Mouse (Mus musculus) neural tube, embryonic 11.5 days (tissue): ENCODE data around the gene Pawr. TPM values are rescaled to one million over a fixed set of nuclear protein-coding genes. Genes with fewer than 3 reads are reported as not detected.

ENCODE experiments used
- ATAC-seq: fragments of 200-750 bp; cut with Nextera tagmentation; 2 replicates; pipeline ENCODE4 v1.8.0; 2017; ENCODE audit warnings: moderate number of reproducible peaks, mild to moderate bottlenecking, moderate TSS enrichment, moderate library complexity; ENCODE audit not compliant: insufficient read depth, low FRiP score, low TSS enrichment
- DNase-seq: peaks from one replicate; pipeline ENCODE4 v3.0.0-alpha.2; 2015; ENCODE audit warnings: low spot score
- H3K27ac ChIP-seq: fragments of 300-500 bp; sonication (generic); 2 replicates; pipeline ENCODE4 v1.5.1; 2014; ENCODE audit warnings: low read depth, mild to moderate bottlenecking, low read length
- H3K27me3 ChIP-seq: fragments of 300-500 bp; sonication (generic); 2 replicates; pipeline ENCODE4 v1.6.1; 2014; ENCODE audit warnings: mild to moderate bottlenecking, low read length, mixed read lengths; ENCODE audit not compliant: control insufficient read depth, insufficient read depth
- H3K36me3 ChIP-seq: fragments of 300-500 bp; sonication (generic); 2 replicates; pipeline ENCODE4 v1.6.1; 2014; ENCODE audit warnings: mild to moderate bottlenecking, low read length, moderate library complexity, mixed read lengths; ENCODE audit not compliant: control insufficient read depth, insufficient read depth
- H3K4me1 ChIP-seq: fragments of 300-500 bp; sonication (generic); 2 replicates; pipeline ENCODE4 v1.6.1; 2014; ENCODE audit warnings: low read length, mixed read lengths; ENCODE audit not compliant: control insufficient read depth, insufficient read depth
- H3K4me2 ChIP-seq: fragments of 300-500 bp; sonication (generic); 2 replicates; pipeline ENCODE4 v1.6.1; 2014; ENCODE audit warnings: low read depth, mild to moderate bottlenecking, moderate library complexity
- H3K4me3 ChIP-seq: fragments of 300-500 bp; sonication (generic); 2 replicates; pipeline ENCODE4 v1.5.1; 2014; ENCODE audit warnings: low read depth, low read length
- H3K9ac ChIP-seq: fragments of 300-500 bp; sonication (generic); 2 replicates; pipeline ENCODE4 v1.6.1; 2014; ENCODE audit warnings: mild to moderate bottlenecking, low read length
- H3K9me3 ChIP-seq: fragments of 300-500 bp; sonication (generic); 2 replicates; pipeline ENCODE4 v1.6.1; 2016; ENCODE audit warnings: low read length; ENCODE audit not compliant: control insufficient read depth
- WGBS: fragments of 180-500 bp; shearing (Covaris S2); extraction: QIAGEN DNeasy Blood & Tissue Kit; methylation state at CpG from one replicate; pipeline ENCODE4 v1.1.7; 2014; 5-methylcytosine and 5-hydroxymethylcytosine counted together
- polyA plus RNA-seq: library from polyadenylated mRNA; unstranded; fragments of >200 nt; fragmentation: Nextera tagmentation; extraction: Ambion mirVana; gene quantifications from 2 replicates; pipeline ENCODE4 v1.2.1, GENCODE M21; 2014

Gene Pawr
- polyA plus RNA-seq, 1 experiment from 2014 or later, result 15.1 TPM

GRCm38 (mm10) chr10:108366251-108366650 is 34.3 kb downstream of the Pawr start:
- Histone ChIP-seq H3K9ac (no peak overlapping the region), H3K27me3 (no peaks in the 10 kb centered on the region), H3K9me3 (0 out of 2 replicates have a peak, but pooled peaks cover 2% of the 10 kb centered on the region), H3K4me1 (no peaks in the 10 kb centered on the region), H3K4me3 (no peak overlapping the region), H3K4me2 (no peak overlapping the region), H3K27ac (no peak overlapping the region), H3K36me3 (no peaks in the 10 kb centered on the region)
- DNase-seq (no peak), ATAC-seq (no peak)
- WGBS, result 93% methylated on average over 5 of the region's 5 CpGs

- Histone ChIP-seq H3K4me2 (no peak overlapping the region), H3K27me3 (no peaks in the 10 kb centered on the region), H3K4me1 (no peaks in the 10 kb centered on the region), H3K27ac (no peak overlapping the region), H3K36me3 (no peaks in the 10 kb centered on the region), H3K4me3 (no peak overlapping the region), H3K9me3 (0 out of 2 replicates have a peak, but pooled peaks cover 2% of the 10 kb centered on the region), H3K9ac (no peak overlapping the region)
- no peak for ATAC-seq
- 91% methylated on average over 6 of the region's 6 CpGs for WGBS
- no peak for DNase-seq
Measured at GRCm38 (mm10) chr10:108368358-108368757, 36.4 kb downstream of the Pawr start.

- Histone ChIP-seq H3K27ac (no peak overlapping the region), H3K4me1 (no peaks in the 10 kb centered on the region), H3K4me2 (no peak overlapping the region), H3K9ac (no peak overlapping the region), H3K4me3 (no peak overlapping the region), H3K36me3 (no peaks in the 10 kb centered on the region), H3K27me3 (no peaks in the 10 kb centered on the region), H3K9me3 (no peaks in the 10 kb centered on the region)
- 73% methylated on average over 7 of the region's 7 CpGs for WGBS
- DNase-seq (no peak), ATAC-seq (no peak)
Measured at GRCm38 (mm10) chr10:108372258-108372657, 40.3 kb downstream of the Pawr start.

- Histone ChIP-seq H3K9ac (no peak overlapping the region), H3K36me3 (no peaks in the 10 kb centered on the region), H3K4me1 (no peaks in the 10 kb centered on the region), H3K9me3 (no peaks in the 10 kb centered on the region), H3K27ac (no peak overlapping the region), H3K4me2 (no peak overlapping the region), H3K27me3 (no peaks in the 10 kb centered on the region), H3K4me3 (no peak overlapping the region)
- DNase-seq (no peak), ATAC-seq (no peak)
- WGBS, result 98% methylated on average over 5 of the region's 5 CpGs
Measured at GRCm38 (mm10) chr10:108372858-108373257, 40.9 kb downstream of the Pawr start.

GRCm38 (mm10) chr10:108375796-108376195 is 43.9 kb downstream of the Pawr start:
- Histone ChIP-seq H3K36me3 (no peaks in the 10 kb centered on the region), H3K4me2 (no peak overlapping the region), H3K27ac (no peak overlapping the region), H3K27me3 (no peaks in the 10 kb centered on the region), H3K9ac (no peak overlapping the region), H3K9me3 (no peaks in the 10 kb centered on the region), H3K4me3 (no peak overlapping the region), H3K4me1 (no peaks in the 10 kb centered on the region)
- no peak for ATAC-seq
- WGBS, result 94% methylated on average over 8 of the region's 8 CpGs
- no peak for DNase-seq

GRCm38 (mm10) chr10:108376366-108376765 is 44.4 kb downstream of the Pawr start:
- Histone ChIP-seq H3K36me3 (no peaks in the 10 kb centered on the region), H3K27ac (no peak overlapping the region), H3K9me3 (no peaks in the 10 kb centered on the region), H3K4me3 (no peak overlapping the region), H3K4me1 (no peaks in the 10 kb centered on the region), H3K9ac (no peak overlapping the region), H3K27me3 (no peaks in the 10 kb centered on the region), H3K4me2 (no peak overlapping the region)
- 90% methylated on average over 4 of the region's 4 CpGs for WGBS
- no peak for ATAC-seq
- DNase-seq, result no peak

GRCm38 (mm10) chr10:108377369-108377768 is 45.4 kb downstream of the Pawr start:
- WGBS, result 91% methylated on average over 7 of the region's 7 CpGs
- H3K27me3 ChIP-seq, result no peaks in the 10 kb centered on the region
- no peak overlapping the region for H3K4me3 ChIP-seq
- H3K4me1 ChIP-seq, result no peaks in the 10 kb centered on the region
- no peaks in the 10 kb centered on the region for H3K36me3 ChIP-seq
- ATAC-seq, result no peak
- H3K9me3 ChIP-seq, result no peaks in the 10 kb centered on the region
- H3K9ac ChIP-seq, result no peak overlapping the region
- H3K27ac ChIP-seq, result no peak overlapping the region
- DNase-seq, result no peak
- H3K4me2 ChIP-seq, result no peak overlapping the region

- 92% methylated on average over 6 of the region's 6 CpGs for WGBS
- ATAC-seq, result no peak
- DNase-seq, result no peak
- Histone ChIP-seq H3K4me3 (no peak overlapping the region), H3K9ac (no peak overlapping the region), H3K36me3 (no peaks in the 10 kb centered on the region), H3K9me3 (no peaks in the 10 kb centered on the region), H3K4me1 (no peaks in the 10 kb centered on the region), H3K27ac (no peak overlapping the region), H3K4me2 (no peak overlapping the region), H3K27me3 (no peaks in the 10 kb centered on the region)
Measured at GRCm38 (mm10) chr10:108378062-108378461, 46.1 kb downstream of the Pawr start.

- Histone ChIP-seq H3K9me3 (no peaks in the 10 kb centered on the region), H3K4me3 (no peak overlapping the region), H3K36me3 (no peaks in the 10 kb centered on the region), H3K4me1 (no peaks in the 10 kb centered on the region), H3K27ac (no peak overlapping the region), H3K4me2 (no peak overlapping the region), H3K27me3 (no peaks in the 10 kb centered on the region), H3K9ac (no peak overlapping the region)
- 95% methylated on average over 5 of the region's 5 CpGs for WGBS
- DNase-seq (no peak), ATAC-seq (no peak)
Measured at GRCm38 (mm10) chr10:108378479-108378878, 46.6 kb downstream of the Pawr start.
